Mouse (Mus musculus) heart, embryonic 11.5 days (tissue): ENCODE results near the gene Gadd45a. TPM values are rescaled to one million over a fixed set of nuclear protein-coding genes. Genes with fewer than 3 reads are reported as not detected.
"Not testable (repeated sequence)": the region's sequence is repeated elsewhere in the genome, so short reads cannot be mapped to it uniquely, and the experiment has no call there.

Source experiments
- ATAC-seq: fragments of 200-750 bp; cut with Nextera tagmentation; replicated peaks from 2 replicates; pipeline ENCODE4 v1.8.0; 2017; ENCODE audit warnings: moderate library complexity; ENCODE audit not compliant: insufficient number of reproducible peaks, low FRiP score, low TSS enrichment
- H3K27ac ChIP-seq: fragments of 300-500 bp; sonication (generic); 2 replicates; pipeline ENCODE4 v1.5.1; 2014; ENCODE audit warnings: mild to moderate bottlenecking, low read depth, low read length
- H3K27me3 ChIP-seq: fragments of 300-500 bp; sonication (generic); 2 replicates; pipeline ENCODE4 v1.6.1; 2014; ENCODE audit warnings: mild to moderate bottlenecking, low read length, mixed read lengths; ENCODE audit not compliant: control insufficient read depth, insufficient read depth
- H3K36me3 ChIP-seq: fragments of 300-500 bp; sonication (generic); 2 replicates; pipeline ENCODE4 v1.6.1; 2014; ENCODE audit warnings: mild to moderate bottlenecking, low read length, moderate library complexity, mixed read lengths; ENCODE audit not compliant: control insufficient read depth, insufficient read depth
- H3K4me1 ChIP-seq: fragments of 300-500 bp; sonication (generic); 2 replicates; pipeline ENCODE4 v1.6.1; 2014; ENCODE audit warnings: low read length; ENCODE audit not compliant: control insufficient read depth, insufficient read depth
- H3K4me2 ChIP-seq: fragments of 300-500 bp; sonication (generic); 2 replicates; pipeline ENCODE4 v1.6.1; 2014; ENCODE audit warnings: mild to moderate bottlenecking, moderate library complexity
- H3K4me3 ChIP-seq: fragments of 300-500 bp; sonication (generic); 2 replicates; pipeline ENCODE4 v1.5.1; 2014; ENCODE audit warnings: low read depth, low read length
- H3K9ac ChIP-seq: fragments of 300-500 bp; sonication (generic); 2 replicates; pipeline ENCODE4 v1.6.1; 2014; ENCODE audit warnings: mild to moderate bottlenecking, low read depth, low read length, moderate library complexity
- H3K9me3 ChIP-seq: fragments of 300-500 bp; sonication (generic); replicated peaks from 2 replicates; pipeline ENCODE4 v1.6.1; 2016; ENCODE audit warnings: low read length; ENCODE audit not compliant: control insufficient read depth
- WGBS: fragments of 180-500 bp; shearing (Covaris S2); extraction: QIAGEN DNeasy Blood & Tissue Kit; methylation state at CpG from one replicate; pipeline ENCODE4 v1.1.7; 2014; ENCODE audit not compliant: insufficient replicate concordance; 5-methylcytosine and 5-hydroxymethylcytosine counted together
- polyA plus RNA-seq: library from polyadenylated mRNA; unstranded; fragments of >200 nt; fragmentation: Nextera tagmentation; extraction: Ambion mirVana; gene quantifications from 2 replicates; pipeline ENCODE4 v1.2.1, GENCODE M21; 2014

The Gadd45a gene
- polyA plus RNA-seq, 1 experiment from 2014 or later = 12.5 TPM

- no peak overlapping the region for H3K9ac ChIP-seq
- H3K27ac ChIP-seq = no peak overlapping the region
- ATAC-seq = no peak
- H3K27me3 ChIP-seq = no peaks in the 10 kb centered on the region
- H3K4me2 ChIP-seq = no peak overlapping the region
- 25% methylated on average over 2 of the region's 2 CpGs for WGBS
- H3K36me3 ChIP-seq = no peaks in the 10 kb centered on the region
- H3K4me1 ChIP-seq = peaks cover 2% of the 10 kb centered on the region
- H3K4me3 ChIP-seq = no peak overlapping the region
- H3K9me3 ChIP-seq = no peaks in the 10 kb centered on the region
These were observed 6.8 kb downstream of the Gadd45a start for GRCm38 (mm10) chr6:67030416-67030815.

- ATAC-seq = no peak
- Histone ChIP-seq H3K27me3 (no peaks in the 10 kb centered on the region), H3K36me3 (no peaks in the 10 kb centered on the region), H3K4me2 (no peak overlapping the region), H3K9ac (no peak overlapping the region), H3K9me3 (no peaks in the 10 kb centered on the region), H3K4me1 (no peaks in the 10 kb centered on the region), H3K4me3 (no peak overlapping the region), H3K27ac (no peak overlapping the region)
- WGBS = 29% methylated on average over 3 of the region's 3 CpGs
These were observed 7.3 kb downstream of the Gadd45a start for GRCm38 (mm10) chr6:67029987-67030386.

DNA sequence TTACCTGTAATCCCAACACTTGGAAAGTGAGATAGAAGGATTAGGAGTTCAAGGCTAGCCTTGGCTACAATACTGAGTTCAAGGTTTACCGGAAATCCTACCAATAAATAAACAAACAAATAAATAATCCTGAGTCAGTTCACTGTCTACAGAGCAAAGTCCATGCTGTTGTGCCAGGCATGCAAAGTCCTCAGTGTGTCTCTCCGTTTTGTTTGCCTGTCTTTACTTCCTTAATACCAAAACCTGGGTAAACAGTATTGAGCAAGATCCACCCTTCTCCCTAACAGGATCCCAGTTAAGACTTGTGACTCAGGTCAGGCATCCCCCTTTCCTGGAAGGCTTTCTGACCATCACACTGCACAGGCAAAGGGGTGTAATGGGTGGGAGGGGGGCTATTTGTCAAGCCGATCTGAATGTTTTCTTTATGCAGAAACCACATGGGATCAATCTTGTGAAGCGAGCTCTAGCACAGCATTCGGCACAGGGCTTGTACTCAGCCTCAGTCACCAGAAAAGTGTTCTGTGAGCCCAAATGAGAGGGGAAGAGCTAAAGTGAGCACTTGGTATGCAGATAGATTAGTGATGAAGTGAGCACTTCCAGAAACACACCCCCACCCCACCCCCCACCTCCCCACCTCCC, 7.8 kb downstream of the Gadd45a start:
- H3K9me3 ChIP-seq = no peaks in the 10 kb centered on the region
- H3K27ac ChIP-seq = no peak overlapping the region
- H3K4me1 ChIP-seq = no peaks in the 10 kb centered on the region
- H3K4me2 ChIP-seq = no peak overlapping the region
- 42% methylated on average over 5 of the region's 5 CpGs for WGBS
- H3K36me3 ChIP-seq = no peaks in the 10 kb centered on the region
- no peaks in the 10 kb centered on the region for H3K27me3 ChIP-seq
- H3K9ac ChIP-seq = no peak overlapping the region
- no peak overlapping the region for H3K4me3 ChIP-seq
- ATAC-seq = no peak

DNA sequence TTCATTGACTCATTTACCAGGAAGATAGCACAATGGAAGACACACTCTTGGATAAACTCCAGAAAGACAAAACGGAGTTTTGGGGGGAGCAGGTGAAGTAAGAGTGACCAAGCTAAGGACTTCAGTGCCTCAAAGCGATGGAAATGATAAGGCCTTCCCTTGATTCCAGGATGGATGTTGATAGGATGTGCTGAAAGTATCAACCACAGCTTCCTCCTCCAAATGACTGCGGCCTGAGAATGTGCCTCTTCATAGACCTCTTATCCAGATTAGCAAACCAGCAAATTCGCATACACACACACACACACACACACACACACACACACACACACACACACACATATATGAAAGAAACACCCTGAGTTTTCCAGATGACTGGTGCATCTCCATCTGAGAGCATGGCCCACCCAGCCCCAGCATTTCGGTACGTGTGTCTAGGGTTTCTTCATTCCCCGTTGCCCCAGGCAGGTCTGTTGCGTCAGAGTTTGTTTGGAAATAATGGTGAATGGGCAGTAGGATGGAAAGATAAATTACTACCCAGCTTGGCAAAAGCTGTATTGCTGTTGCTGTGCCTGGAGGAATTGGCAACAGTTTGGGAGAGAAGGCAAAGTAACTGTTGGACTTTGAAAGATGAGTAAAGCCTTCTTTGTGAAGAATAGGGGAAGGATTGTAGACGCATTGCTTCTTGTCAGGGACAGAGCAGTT, 9.7 kb downstream of the Gadd45a start:
- no peak for ATAC-seq
- no peak overlapping the region for H3K4me3 ChIP-seq
- WGBS = 81% methylated on average over 9 of the region's 9 CpGs
- H3K4me2 ChIP-seq = no peak overlapping the region
- H3K4me1 ChIP-seq = no peaks in the 10 kb centered on the region
- no peaks in the 10 kb centered on the region for H3K36me3 ChIP-seq
- H3K27ac ChIP-seq = no peak overlapping the region
- no peak overlapping the region for H3K9ac ChIP-seq
- no peaks in the 10 kb centered on the region for H3K27me3 ChIP-seq
- H3K9me3 ChIP-seq = no peaks in the 10 kb centered on the region

DNA sequence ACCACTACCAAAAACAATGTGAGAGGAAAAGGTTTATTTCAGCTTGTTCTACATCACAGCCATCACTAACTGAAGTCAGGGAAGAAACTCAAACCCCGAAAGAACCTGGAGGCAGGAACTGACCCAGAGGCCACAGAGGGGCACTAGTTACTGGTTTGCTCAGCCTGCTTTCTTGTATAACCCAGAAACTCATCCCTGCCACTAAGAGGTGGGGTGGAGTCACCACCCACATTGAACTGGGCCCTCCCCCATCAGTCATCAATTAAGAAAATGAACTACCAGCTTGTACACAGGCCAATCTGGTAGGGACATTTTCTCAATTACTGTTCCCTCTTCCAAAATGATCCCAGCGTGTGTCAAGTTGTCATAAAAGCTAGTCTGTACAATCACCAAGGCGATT, 10.6 kb downstream of the Gadd45a start:
- 78% methylated on average over 3 of the region's 3 CpGs for WGBS

DNA sequence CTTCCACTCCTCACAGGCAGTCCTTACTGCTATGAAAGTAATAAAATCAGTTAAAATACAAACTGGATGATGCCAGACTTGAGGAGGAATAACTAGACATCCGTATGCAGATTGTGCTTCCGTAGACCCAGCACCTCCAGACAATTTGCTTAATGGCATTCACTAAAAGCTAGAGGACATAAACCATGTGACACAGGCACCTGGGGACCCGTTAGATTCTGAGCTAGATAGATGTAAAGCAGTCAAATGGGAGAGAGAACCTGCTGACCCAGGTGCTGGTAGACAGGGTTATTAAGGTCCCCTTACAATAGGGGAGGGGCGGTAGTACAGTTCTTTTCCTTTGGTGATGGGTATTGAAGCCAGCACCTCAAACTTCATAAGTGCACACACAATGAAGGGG, 13.5 kb downstream of the Gadd45a start:
- Histone ChIP-seq H3K27me3 (no peaks in the 10 kb centered on the region), H3K4me1 (no peaks in the 10 kb centered on the region), H3K36me3 (no peaks in the 10 kb centered on the region), H3K9ac (no peak overlapping the region), H3K4me3 (no peak overlapping the region), H3K9me3 (no peaks in the 10 kb centered on the region), H3K27ac (no peak overlapping the region), H3K4me2 (no peak overlapping the region)
- ATAC-seq = no peak
- 79% methylated on average over 4 of the region's 4 CpGs for WGBS

More for the DNA sequence above, 10.6 kb downstream of the Gadd45a start:
- Histone ChIP-seq H3K4me1 (no peaks in the 10 kb centered on the region), H3K9ac (no peak overlapping the region), H3K27ac (no peak overlapping the region), H3K4me2 (no peak overlapping the region), H3K4me3 (no peak overlapping the region), H3K27me3 (no peaks in the 10 kb centered on the region), H3K9me3 (no peaks in the 10 kb centered on the region), H3K36me3 (no peaks in the 10 kb centered on the region)
- ATAC-seq = no peak

DNA sequence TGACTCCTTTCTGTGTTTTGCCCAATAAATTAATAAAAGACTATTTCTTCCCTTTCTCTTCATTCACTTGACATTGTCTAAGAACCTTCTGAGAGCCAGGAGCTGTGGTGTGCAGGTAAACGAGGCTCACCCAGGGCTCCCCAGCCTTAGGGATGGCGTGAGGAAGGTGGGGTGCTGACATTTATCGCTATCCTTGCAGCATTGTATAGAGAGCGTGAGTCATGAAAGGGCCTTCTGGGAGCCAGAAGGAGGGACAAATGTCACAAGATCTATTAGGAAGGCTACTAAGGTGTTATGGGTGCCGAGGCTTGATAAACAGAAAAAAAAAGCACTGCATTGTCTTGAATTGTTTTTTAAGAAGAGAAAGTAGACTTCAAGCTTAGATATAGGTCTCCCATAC, 15.9 kb downstream of the Gadd45a start:
- no peaks in the 10 kb centered on the region for H3K9me3 ChIP-seq
- 0 out of 2 replicates have a peak, but pooled peaks cover 2% of the 10 kb centered on the region for H3K4me1 ChIP-seq
- no peaks in the 10 kb centered on the region for H3K27me3 ChIP-seq
- 81% methylated on average over 5 of the region's 5 CpGs for WGBS
- H3K4me2 ChIP-seq = no peak overlapping the region
- no peak overlapping the region for H3K9ac ChIP-seq
- H3K4me3 ChIP-seq = no peak overlapping the region
- H3K27ac ChIP-seq = no peak overlapping the region
- no peak for ATAC-seq
- no peaks in the 10 kb centered on the region; the same call in 1 of the 2 replicates for H3K36me3 ChIP-seq

GRCm38 (mm10) chr6:67019001-67019400, 18.3 kb downstream of the Gadd45a start:
- not testable (repeated sequence) for H3K9me3 ChIP-seq, H3K36me3 ChIP-seq, H3K9ac ChIP-seq, H3K4me3 ChIP-seq, H3K27ac ChIP-seq, H3K4me2 ChIP-seq, H3K27me3 ChIP-seq, ATAC-seq
- 84% methylated on average over 7 of the region's 7 CpGs for WGBS
- peaks cover 10% of the 10 kb centered on the region; the same call in 1 of the 2 replicates for H3K4me1 ChIP-seq

DNA sequence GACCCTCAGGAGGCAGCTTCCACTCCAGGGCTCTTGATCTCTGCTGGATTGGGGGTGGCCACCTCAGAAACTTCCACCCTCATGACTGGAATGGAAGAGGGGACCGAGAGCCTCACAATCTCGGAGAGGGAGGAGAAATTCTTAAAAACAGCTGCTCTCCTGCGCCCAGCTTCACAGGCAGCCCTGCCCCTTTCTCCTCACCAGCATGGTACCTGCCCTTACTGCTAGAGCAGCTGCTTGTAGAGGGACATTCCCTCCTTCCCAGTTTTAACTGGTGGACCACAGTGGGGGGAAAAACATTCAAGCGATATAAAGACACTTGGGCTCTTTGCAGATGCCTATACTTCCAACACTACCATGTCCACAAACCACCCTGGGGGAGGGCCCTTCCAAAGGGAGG, 18.9 kb downstream of the Gadd45a start:
- Histone ChIP-seq H3K36me3 (no peaks in the 10 kb centered on the region; the same call in 1 of the 2 replicates), H3K4me1 (peaks cover 14% of the 10 kb centered on the region; the same call in 1 of the 2 replicates), H3K9ac (no peak overlapping the region), H3K4me2 (no peak overlapping the region), H3K27ac (no peak overlapping the region), H3K9me3 (no peaks in the 10 kb centered on the region), H3K27me3 (no peaks in the 10 kb centered on the region), H3K4me3 (no peak overlapping the region)
- 65% methylated on average over 4 of the region's 4 CpGs for WGBS
- ATAC-seq = no peak
